Mouse (Mus musculus) neural tube, postnatal 0 days (tissue): ENCODE data around the gene Pdpn. TPM values are rescaled to one million over a fixed set of nuclear protein-coding genes. Genes with fewer than 3 reads are reported as not detected.

Source experiments
- polyA plus RNA-seq: library from polyadenylated mRNA; unstranded; fragments of >200 nt; fragmentation: Nextera tagmentation; extraction: Ambion mirVana; gene quantifications from 2 replicates; pipeline ENCODE4 v1.2.1, GENCODE M21; 2015

Pdpn gene
- polyA plus RNA-seq = 27.6 and 29.9 TPM in 2 replicates

GRCm38 (mm10) chr4:143299325-143300070 lies at the start of gene Pdpn:
Gene Pdpn, minus strand, starts transcription at chr4:143299564.

Other genes starting within 250 kb of the Pdpn start
- 12.0 and 12.1 TPM in 2 replicates for gene Prdm2, start 86.6 kb downstream of the Pdpn start, polyA plus RNA-seq
- 0.92 and 1.1 TPM in 2 replicates for gene Lrrc38, start 50.2 kb upstream of the Pdpn start, polyA plus RNA-seq
- not detected in 2 replicates for gene Pramel1, start 94.9 kb upstream of the Pdpn start, polyA plus RNA-seq
- gene Pramef8, start 112.9 kb upstream of the Pdpn start, polyA plus RNA-seq = 12.2 and 13.5 TPM in 2 replicates
- gene Oog4, start 150.8 kb upstream of the Pdpn start, polyA plus RNA-seq = not detected in 2 replicates
- gene Gm13043, start 211.8 kb upstream of the Pdpn start, polyA plus RNA-seq = not detected in 2 replicates
- not detected in 2 replicates for gene Gm13040, start 236.4 kb upstream of the Pdpn start, polyA plus RNA-seq